Mouse (Mus musculus): ENCODE results near the gene Gabarap. TPM values are rescaled to one million over a fixed set of nuclear protein-coding genes. Genes with fewer than 3 reads are reported as not detected.

Gabarap gene
- polyA plus RNA-seq, 1 experiment from 2014 or later = 626 TPM

GRCm38 (mm10) chr11:69960616-69961015 is 30.3 kb upstream of the Gabarap start:
- H3K27ac ChIP-seq = no peak overlapping the region
- H3K36me3 ChIP-seq (ENCODE audit: insufficient read depth, low read length) = no peaks in the 10 kb centered on the region
- ATAC-seq (replicated peaks; ENCODE audit: low FRiP score, low read depth) (no peak), DNase-seq (ENCODE audit: low spot score) (no peak)
- WGBS = 45% methylated on average over 5 of the region's 5 CpGs
- no peaks in the 10 kb centered on the region for H3K9me3 ChIP-seq (replicated peaks; ENCODE audit: low read length)
- H3K9ac ChIP-seq (ENCODE audit: low read depth, low read length) = no peak overlapping the region
- no peak overlapping the region for H3K4me3 ChIP-seq (replicated peaks; ENCODE audit: low read depth, low read length)
- no peaks in the 10 kb centered on the region for H3K4me1 ChIP-seq (replicated peaks; ENCODE audit: insufficient read depth, low read length)
- H3K4me2 ChIP-seq (ENCODE audit: low read length) = no peak overlapping the region
- peak; percentile 58 for TF ChIP-seq CTCF (IDR thresholded peaks at IDR 0.05; ENCODE audit: low read depth)
- peaks cover 7% of the 10 kb centered on the region for H3K27me3 ChIP-seq (ENCODE audit: insufficient read depth, low read length)

GRCm38 (mm10) chr11:69961841-69962240 is 29.1 kb upstream of the Gabarap start:
- no peaks in the 10 kb centered on the region for H3K36me3 ChIP-seq (ENCODE audit: insufficient read depth, low read length)
- no peak overlapping the region for H3K4me2 ChIP-seq (ENCODE audit: low read length)
- ATAC-seq (replicated peaks; ENCODE audit: low FRiP score, low read depth) (no peak), DNase-seq (ENCODE audit: low spot score) (no peak)
- 22% methylated on average over 5 of the region's 5 CpGs for WGBS
- H3K4me3 ChIP-seq (replicated peaks; ENCODE audit: low read depth, low read length) = no peak overlapping the region
- no peak overlapping the region for H3K27ac ChIP-seq
- no peaks in the 10 kb centered on the region for H3K4me1 ChIP-seq (replicated peaks; ENCODE audit: insufficient read depth, low read length)
- TF ChIP-seq CTCF (IDR thresholded peaks at IDR 0.05; ENCODE audit: low read depth) = no peak
- peaks cover 7% of the 10 kb centered on the region for H3K27me3 ChIP-seq (ENCODE audit: insufficient read depth, low read length)
- no peaks in the 10 kb centered on the region for H3K9me3 ChIP-seq (replicated peaks; ENCODE audit: low read length)
- no peak overlapping the region for H3K9ac ChIP-seq (ENCODE audit: low read depth, low read length)

- H3K9ac ChIP-seq (ENCODE audit: low read depth, low read length) = peak within 1 kb of the TSS; percentile 63
- H3K4me2 ChIP-seq (ENCODE audit: low read length) = peak within 1 kb of the TSS; percentile 49
- no peak for DNase-seq (ENCODE audit: low spot score)
- H3K36me3 ChIP-seq (ENCODE audit: insufficient read depth, low read length) = no peaks in the 10 kb centered on the region
- peak within 1 kb of the TSS; percentile 83 for H3K27ac ChIP-seq
- peak within 1 kb of the TSS; percentile 49 for H3K4me3 ChIP-seq (replicated peaks; ENCODE audit: low read depth, low read length)
- TF ChIP-seq CTCF (IDR thresholded peaks at IDR 0.05; ENCODE audit: low read depth) = no peak
- peaks cover 12% of the 10 kb centered on the region for H3K27me3 ChIP-seq (ENCODE audit: insufficient read depth, low read length)
- H3K4me1 ChIP-seq (replicated peaks; ENCODE audit: insufficient read depth, low read length) = no peaks in the 10 kb centered on the region
- whole genome bisulfite sequencing = 7% methylated on average over 24 of the region's 24 CpGs
- ATAC-seq (replicated peaks; ENCODE audit: low FRiP score, low read depth) = no peak
- no peaks in the 10 kb centered on the region for H3K9me3 ChIP-seq (replicated peaks; ENCODE audit: low read length)
Observed at GRCm38 (mm10) chr11:69964650-69965270, 26.2 kb upstream of the Gabarap start, which contains the start of gene Cldn7. TSS of gene Cldn7 (plus strand) at chr11:69964779.

- 2% methylated on average over 49 of the region's 49 CpGs for WGBS
- H3K4me2 ChIP-seq (ENCODE audit: low read length) = peak overlapping the region; percentile 49
- no peak for TF ChIP-seq CTCF (IDR thresholded peaks at IDR 0.05; ENCODE audit: low read depth)
- peak overlapping the region; percentile 49 for H3K4me3 ChIP-seq (replicated peaks; ENCODE audit: low read depth, low read length)
- H3K36me3 ChIP-seq (ENCODE audit: insufficient read depth, low read length) = no peaks in the 10 kb centered on the region
- peaks cover 12% of the 10 kb centered on the region for H3K27me3 ChIP-seq (ENCODE audit: insufficient read depth, low read length)
- peak overlapping the region; percentile 63 for H3K9ac ChIP-seq (ENCODE audit: low read depth, low read length)
- H3K4me1 ChIP-seq (replicated peaks; ENCODE audit: insufficient read depth, low read length) = no peaks in the 10 kb centered on the region
- DNase-seq (ENCODE audit: low spot score) (peak; percentile 51), ATAC-seq (replicated peaks; ENCODE audit: low FRiP score, low read depth) (peak; percentile 66)
- no peaks in the 10 kb centered on the region for H3K9me3 ChIP-seq (replicated peaks; ENCODE audit: low read length)
- peak overlapping the region; percentile 83 for H3K27ac ChIP-seq
Observed at GRCm38 (mm10) chr11:69965271-69966005, 25.5 kb upstream of the Gabarap start.

GRCm38 (mm10) chr11:69966006-69966859 is 24.7 kb upstream of the Gabarap start:
- 1% methylated on average over 58 of the region's 59 CpGs for WGBS
- H3K27ac ChIP-seq = peak overlapping the region; percentile 83
- H3K4me2 ChIP-seq (ENCODE audit: low read length) = peak overlapping the region; percentile 49
- peak; percentile 59 for DNase-seq (ENCODE audit: low spot score)
- H3K9ac ChIP-seq (ENCODE audit: low read depth, low read length) = peak overlapping the region; percentile 63
- H3K4me1 ChIP-seq (replicated peaks; ENCODE audit: insufficient read depth, low read length) = no peaks in the 10 kb centered on the region
- H3K4me3 ChIP-seq (replicated peaks; ENCODE audit: low read depth, low read length) = peak overlapping the region; percentile 49
- peak; percentile 61 for ATAC-seq (replicated peaks; ENCODE audit: low FRiP score, low read depth)
- no peak for TF ChIP-seq CTCF (IDR thresholded peaks at IDR 0.05; ENCODE audit: low read depth)
- H3K36me3 ChIP-seq (ENCODE audit: insufficient read depth, low read length) = no peaks in the 10 kb centered on the region
- H3K9me3 ChIP-seq (replicated peaks; ENCODE audit: low read length) = no peaks in the 10 kb centered on the region
- H3K27me3 ChIP-seq (ENCODE audit: insufficient read depth, low read length) = peaks cover 12% of the 10 kb centered on the region
